Mouse (Mus musculus) midbrain, embryonic 14.5 days (tissue): ENCODE data around the gene Hoxc6. TPM values are rescaled to one million over a fixed set of nuclear protein-coding genes. Genes with fewer than 3 reads are reported as not detected.

ENCODE experiments used
- ATAC-seq: fragments of 200-750 bp; cut with Nextera tagmentation; 2 replicates; pipeline ENCODE4 v1.8.0; 2017; ENCODE audit warnings: moderate number of reproducible peaks, moderate library complexity; ENCODE audit not compliant: low FRiP score, low TSS enrichment
- DNase-seq: peaks from one replicate; pipeline ENCODE4 v3.0.0-alpha.2; 2015
- H3K27ac ChIP-seq: fragments of 300-500 bp; sonication (generic); replicated peaks from 2 replicates; pipeline ENCODE4 v1.5.1; 2014; ENCODE audit warnings: mild to moderate bottlenecking, low read depth, low read length, moderate library complexity
- H3K27me3 ChIP-seq: fragments of 300-500 bp; sonication (generic); 2 replicates; pipeline ENCODE4 v1.6.1; 2014; ENCODE audit warnings: low read length, control low read depth, mixed read lengths; ENCODE audit not compliant: control insufficient read depth, insufficient read depth
- H3K36me3 ChIP-seq: fragments of 300-500 bp; sonication (generic); 2 replicates; pipeline ENCODE4 v1.6.1; 2014; ENCODE audit warnings: low read length, control low read depth; ENCODE audit not compliant: control insufficient read depth, insufficient read depth
- H3K4me1 ChIP-seq: fragments of 300-500 bp; sonication (generic); 2 replicates; pipeline ENCODE4 v1.6.1; 2014; ENCODE audit warnings: mild to moderate bottlenecking, antibody characterized with exemption, low read length, control low read depth; ENCODE audit not compliant: control insufficient read depth, insufficient read depth
- H3K4me2 ChIP-seq: fragments of 300-500 bp; sonication (generic); 2 replicates; pipeline ENCODE4 v1.6.1; 2014; ENCODE audit warnings: mild to moderate bottlenecking, low read length, moderate library complexity
- H3K4me3 ChIP-seq: fragments of 300-500 bp; sonication (generic); replicated peaks from 2 replicates; pipeline ENCODE4 v1.5.1; 2014; ENCODE audit warnings: low read depth, low read length
- H3K9ac ChIP-seq: fragments of 300-500 bp; sonication (generic); replicated peaks from 2 replicates; pipeline ENCODE4 v1.6.1; 2014; ENCODE audit warnings: mild to moderate bottlenecking, low read length, moderate library complexity
- H3K9me3 ChIP-seq: fragments of 300-500 bp; sonication (generic); 2 replicates; pipeline ENCODE4 v1.6.1; 2016; ENCODE audit warnings: low read length, control low read depth, mixed read lengths; ENCODE audit not compliant: control insufficient read depth
- WGBS: fragments of 180-500 bp; shearing (Covaris S2); extraction: QIAGEN DNeasy Blood & Tissue Kit; methylation state at CpG from one replicate; pipeline ENCODE4 v1.1.7; 2014; 5-methylcytosine and 5-hydroxymethylcytosine counted together
- polyA plus RNA-seq: library from polyadenylated mRNA; unstranded; fragments of >200 nt; fragmentation: Nextera tagmentation; extraction: Ambion mirVana; gene quantifications from 2 replicates; pipeline ENCODE4 v1.2.1, GENCODE M21; 2014

Hoxc6 gene
- polyA plus RNA-seq, 1 experiment from 2014 or later: not detected

DNA sequence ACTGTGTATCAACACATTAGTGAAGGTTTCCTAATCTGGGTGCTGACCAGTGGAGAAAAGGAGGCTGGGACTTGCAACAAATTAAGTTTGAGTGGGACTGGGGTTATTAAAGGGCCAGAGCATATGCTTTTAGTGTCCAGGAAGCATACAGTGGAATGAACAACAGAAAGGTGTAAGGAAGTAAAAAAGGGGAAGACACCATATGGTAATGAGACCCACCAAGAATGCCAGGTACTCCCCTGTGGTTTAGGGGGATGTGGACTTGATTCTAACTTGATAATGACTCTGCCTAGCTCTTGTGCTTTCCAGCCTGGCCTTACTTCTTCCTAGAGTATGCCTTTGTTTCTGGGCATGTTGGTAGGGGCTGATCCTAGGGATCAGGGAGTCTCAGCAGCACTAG lies 55.2 kb downstream of the Hoxc6 start:
- no peaks in the 10 kb centered on the region for H3K9me3 ChIP-seq
- ATAC-seq: no peak
- H3K4me1 ChIP-seq: no peaks in the 10 kb centered on the region
- H3K9ac ChIP-seq: no peak overlapping the region
- no peak overlapping the region for H3K27ac ChIP-seq
- no peak overlapping the region for H3K4me2 ChIP-seq
- no peak overlapping the region for H3K4me3 ChIP-seq
- DNase-seq: no peak
- peaks cover 85% of the 10 kb centered on the region for H3K27me3 ChIP-seq
- no peaks in the 10 kb centered on the region for H3K36me3 ChIP-seq

DNA sequence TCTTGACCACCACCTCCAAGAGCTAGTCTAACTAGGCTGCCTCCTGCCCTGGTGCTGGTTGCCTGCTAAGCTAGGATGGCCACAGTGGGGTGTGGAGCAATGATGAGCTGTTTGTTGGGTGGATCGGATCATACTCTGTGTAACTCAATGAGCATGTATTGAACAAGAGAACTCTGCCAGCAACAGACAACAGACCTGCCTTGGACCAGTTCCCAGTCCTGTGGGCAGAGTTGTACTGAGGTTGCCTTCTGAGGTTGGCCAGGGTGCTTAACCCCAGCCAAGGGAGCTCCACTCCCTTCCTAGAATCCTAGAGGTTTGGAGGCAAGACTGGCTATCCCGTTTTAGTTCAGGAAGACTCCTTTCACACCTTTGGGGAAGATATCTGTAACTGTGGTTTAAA lies 58.3 kb downstream of the Hoxc6 start:
- Histone ChIP-seq H3K4me3 (no peak overlapping the region), H3K4me2 (no peak overlapping the region), H3K4me1 (no peaks in the 10 kb centered on the region), H3K36me3 (no peaks in the 10 kb centered on the region), H3K27ac (no peak overlapping the region), H3K9me3 (no peaks in the 10 kb centered on the region), H3K9ac (no peak overlapping the region), H3K27me3 (peaks cover 88% of the 10 kb centered on the region)
- WGBS: 43% methylated on average over 2 of the region's 2 CpGs
- ATAC-seq (no peak), DNase-seq (no peak)

DNA sequence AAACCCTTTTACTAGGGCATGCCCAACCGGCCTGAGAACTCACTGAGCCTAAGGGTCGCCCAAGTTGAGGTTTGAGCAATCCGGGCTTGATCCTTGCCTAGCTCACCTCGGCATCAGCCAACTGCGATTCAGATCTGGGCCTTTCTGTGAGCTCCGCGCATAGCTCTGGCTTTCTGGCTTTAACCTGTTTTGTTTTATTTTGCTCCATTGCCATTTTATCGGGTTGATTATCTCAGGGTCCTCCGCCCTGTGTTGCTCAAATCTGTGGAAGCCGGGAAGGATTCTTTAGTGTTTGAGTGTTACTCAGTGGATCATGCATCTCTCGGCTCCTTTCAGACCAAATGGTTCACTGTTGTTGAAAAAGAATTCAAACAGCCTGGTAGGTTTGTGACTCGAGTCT lies 60.7 kb downstream of the Hoxc6 start:
- Histone ChIP-seq H3K4me1 (no peaks in the 10 kb centered on the region), H3K36me3 (no peaks in the 10 kb centered on the region), H3K9ac (no peak overlapping the region), H3K4me3 (no peak overlapping the region), H3K27me3 (peaks cover 94% of the 10 kb centered on the region), H3K27ac (no peak overlapping the region), H3K9me3 (no peaks in the 10 kb centered on the region), H3K4me2 (no peak overlapping the region)
- DNase-seq: no peak
- ATAC-seq: no peak
- WGBS: 2% methylated on average over 12 of the region's 12 CpGs

DNA sequence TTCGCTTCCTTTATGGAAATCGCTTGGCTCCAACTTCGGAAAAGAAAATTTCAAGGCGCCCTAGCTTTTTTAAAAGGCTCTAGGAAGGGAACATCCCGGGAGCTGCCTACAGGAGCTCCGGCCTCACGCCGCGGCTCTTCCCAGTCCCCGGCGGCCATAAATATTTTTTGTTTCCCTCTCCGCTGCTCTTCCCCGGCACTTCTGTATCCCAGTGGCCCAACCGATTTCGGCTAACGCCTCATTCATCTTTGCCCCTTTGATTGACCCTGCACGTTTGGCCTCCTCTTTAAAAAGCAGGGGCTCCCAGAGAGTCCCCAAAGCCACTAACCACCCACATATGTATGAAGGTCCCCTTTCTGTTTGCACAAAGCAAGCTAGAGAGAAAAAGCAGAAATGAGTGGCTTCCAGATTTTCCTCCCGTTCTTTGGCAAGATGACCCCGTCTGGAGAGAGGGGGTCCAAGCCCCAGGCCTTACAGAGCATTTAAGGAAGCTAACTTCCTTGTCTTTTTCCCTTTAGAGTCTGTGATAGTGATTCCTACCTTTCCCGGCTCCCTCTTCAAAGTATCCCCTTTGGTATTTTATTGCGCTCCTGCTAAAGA lies 61.4 kb downstream of the Hoxc6 start:
- no peak for ATAC-seq
- peak; percentile 19 for DNase-seq
- WGBS: 1% methylated on average over 21 of the region's 21 CpGs
- no peak overlapping the region for H3K27ac ChIP-seq
- H3K9ac ChIP-seq: no peak overlapping the region
- H3K27me3 ChIP-seq: peaks cover 94% of the 10 kb centered on the region
- H3K4me3 ChIP-seq: no peak overlapping the region
- no peaks in the 10 kb centered on the region for H3K36me3 ChIP-seq
- H3K4me1 ChIP-seq: no peaks in the 10 kb centered on the region
- no peaks in the 10 kb centered on the region for H3K9me3 ChIP-seq
- no peak overlapping the region for H3K4me2 ChIP-seq

DNA sequence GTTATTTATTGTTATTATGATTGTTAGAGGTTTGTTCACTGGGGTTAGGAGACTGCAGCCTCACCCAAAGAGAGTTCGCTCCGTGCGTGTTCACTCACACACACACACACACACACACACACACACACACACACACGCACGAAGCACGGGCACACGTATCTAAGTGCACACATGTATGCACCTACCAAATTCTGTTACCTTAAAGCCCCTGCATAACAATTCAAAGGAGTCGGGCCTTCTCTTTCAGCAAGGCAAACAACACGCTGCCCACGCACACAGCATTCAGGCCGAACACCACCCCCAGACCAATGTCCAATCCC lies 61.9 kb downstream of the Hoxc6 start:
- H3K4me1 ChIP-seq: no peaks in the 10 kb centered on the region
- DNase-seq: peak; percentile 20
- no peaks in the 10 kb centered on the region for H3K36me3 ChIP-seq
- H3K9ac ChIP-seq: no peak overlapping the region
- H3K27ac ChIP-seq: no peak overlapping the region
- H3K27me3 ChIP-seq: peaks cover 93% of the 10 kb centered on the region
- WGBS: 5% methylated on average over 11 of the region's 11 CpGs
- no peak overlapping the region for H3K4me3 ChIP-seq
- H3K9me3 ChIP-seq: no peaks in the 10 kb centered on the region
- H3K4me2 ChIP-seq: no peak overlapping the region
- ATAC-seq: no peak

DNA sequence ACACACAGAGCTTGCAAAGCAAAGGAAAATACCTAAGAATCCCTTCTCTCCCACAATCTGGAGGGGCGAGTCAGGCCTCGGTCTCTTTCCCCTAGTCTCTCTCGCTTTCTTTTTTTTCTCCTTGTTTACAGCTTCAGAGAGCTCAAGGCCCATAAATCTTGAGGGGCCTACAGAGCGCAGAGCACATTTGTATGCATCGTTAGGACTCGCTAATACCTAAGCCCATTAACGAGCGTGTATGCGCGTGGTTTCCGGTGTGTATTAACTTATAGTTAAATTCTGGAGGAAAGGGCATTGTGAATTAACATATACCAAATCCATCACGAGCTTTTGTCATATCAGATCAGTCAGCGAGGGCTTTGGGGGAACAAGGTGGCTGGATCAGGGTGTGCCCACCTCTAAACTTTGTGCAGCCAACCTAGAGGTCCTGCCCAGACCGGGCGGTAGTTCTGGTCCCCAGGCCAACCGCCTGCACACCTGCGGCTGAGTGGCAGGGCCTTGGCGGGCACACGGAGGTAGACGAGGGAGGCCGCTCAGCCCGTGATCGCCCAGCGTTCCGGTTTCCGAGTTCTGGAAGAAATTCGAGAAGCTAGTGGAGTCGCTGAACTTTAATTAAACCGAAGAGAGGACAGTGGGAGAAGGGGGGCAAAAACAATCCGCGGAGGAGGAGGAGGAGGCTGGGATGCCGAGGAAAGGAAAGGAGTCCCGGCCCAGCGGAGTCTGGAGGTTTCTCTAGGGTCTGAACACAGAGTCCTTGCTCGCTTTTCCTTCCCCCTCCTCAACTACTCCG lies 62.5 kb downstream of the Hoxc6 start:
- under 1% methylated on average over 36 of the region's 36 CpGs for WGBS

DNA sequence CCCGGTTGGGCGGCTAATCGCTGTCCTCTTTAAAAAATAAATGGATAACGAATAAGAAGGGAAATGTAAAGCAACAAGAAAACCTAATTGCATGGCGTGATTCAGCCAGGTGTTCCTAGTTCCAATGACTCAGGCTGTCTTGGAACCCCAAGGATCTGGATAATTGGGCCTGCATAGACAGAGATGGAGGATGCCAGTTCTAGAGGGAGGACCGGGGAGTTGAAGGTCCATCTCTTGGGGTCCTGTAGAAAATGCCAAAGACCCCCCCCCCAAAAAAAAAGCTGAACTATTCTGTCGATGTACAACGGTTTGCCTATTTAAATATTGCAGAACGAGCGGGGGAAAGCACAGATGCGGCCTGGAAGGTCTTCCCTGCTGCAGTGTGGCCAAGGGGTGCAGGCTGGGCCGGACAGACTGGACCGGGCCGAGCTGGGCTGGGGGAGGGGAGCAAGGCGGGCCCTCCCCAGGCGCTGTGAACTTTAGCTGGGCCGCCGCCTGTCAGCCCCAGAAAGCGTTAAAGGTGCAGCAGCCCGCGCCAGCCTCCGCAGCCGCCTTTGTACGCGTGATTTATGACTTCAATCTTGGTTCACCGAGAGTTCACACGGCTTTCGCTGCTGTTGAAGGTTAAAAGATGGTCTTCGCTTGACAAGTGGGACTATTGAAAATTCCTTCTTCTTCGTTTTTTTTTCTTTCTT lies 63.2 kb downstream of the Hoxc6 start:
- Histone ChIP-seq H3K9me3 (no peaks in the 10 kb centered on the region), H3K27me3 (peaks cover 92% of the 10 kb centered on the region), H3K4me2 (no peak overlapping the region), H3K36me3 (no peaks in the 10 kb centered on the region), H3K9ac (no peak overlapping the region), H3K4me3 (no peak overlapping the region), H3K27ac (no peak overlapping the region), H3K4me1 (no peaks in the 10 kb centered on the region)
- peak; percentile 41 for DNase-seq
- 1% methylated on average over 30 of the region's 30 CpGs for WGBS
- ATAC-seq: no peak

More for the DNA sequence above, 62.5 kb downstream of the Hoxc6 start:
- ATAC-seq (no peak), DNase-seq (peak; percentile 50)
- Histone ChIP-seq H3K9ac (no peak overlapping the region), H3K4me1 (no peaks in the 10 kb centered on the region), H3K36me3 (no peaks in the 10 kb centered on the region), H3K4me2 (no peak overlapping the region), H3K27me3 (peaks cover 93% of the 10 kb centered on the region), H3K9me3 (no peaks in the 10 kb centered on the region), H3K27ac (no peak overlapping the region), H3K4me3 (no peak overlapping the region)
